Mouse (Mus musculus) retina, embryonic 14.5 days (tissue): Measurements from ENCODE around the gene Gm28710.

Source experiments
- DNase-seq: peaks from one replicate; pipeline ENCODE4 v3.0.0-alpha.2; 2015; ENCODE audit warnings: low spot score

The Gm28710 gene

GRCm38 (mm10) chr5:16791243-16791860 lies at the start of gene Gm28710:
TSS of gene Gm28710 (plus strand) at chr5:16791810.
- no peak for DNase-seq

GRCm38 (mm10) chr5:16777176-16777575 lies 14.4 kb upstream of the Gm28710 start:
- no peak for DNase-seq

- no peak for DNase-seq
Observed at GRCm38 (mm10) chr5:16778610-16779172, 12.9 kb upstream of the Gm28710 start.

GRCm38 (mm10) chr5:16785627-16786026 lies 6.0 kb upstream of the Gm28710 start:
- no peak for DNase-seq

- DNase-seq = no peak
Observed at GRCm38 (mm10) chr5:16794972-16795371, 3.4 kb downstream of the Gm28710 start.

DNA sequence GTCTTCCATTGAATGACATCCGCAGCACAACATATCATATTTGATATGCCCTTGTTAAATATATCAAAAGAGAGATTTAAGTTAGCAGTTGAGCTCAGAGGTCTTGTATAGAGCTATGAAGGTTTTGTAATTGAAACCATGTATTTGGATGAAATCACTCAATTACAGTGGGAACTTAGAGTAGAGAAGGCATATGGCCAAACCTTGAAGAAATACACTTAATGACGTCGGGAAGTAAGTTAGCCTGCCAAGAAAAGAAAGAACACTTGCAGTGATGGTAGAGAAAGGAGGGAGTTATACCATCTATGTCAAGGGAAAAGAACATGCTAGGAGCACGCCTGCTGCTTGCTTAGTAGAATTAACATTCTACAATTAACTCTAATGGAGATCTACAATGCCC lies 11.1 kb downstream of the Gm28710 start:
- DNase-seq = no peak

- no peak for DNase-seq
Observed at GRCm38 (mm10) chr5:16838991-16839390, 47.4 kb downstream of the Gm28710 start.

GRCm38 (mm10) chr5:16869309-16869915 lies 77.8 kb downstream of the Gm28710 start:
- DNase-seq = peak; percentile 77

DNA sequence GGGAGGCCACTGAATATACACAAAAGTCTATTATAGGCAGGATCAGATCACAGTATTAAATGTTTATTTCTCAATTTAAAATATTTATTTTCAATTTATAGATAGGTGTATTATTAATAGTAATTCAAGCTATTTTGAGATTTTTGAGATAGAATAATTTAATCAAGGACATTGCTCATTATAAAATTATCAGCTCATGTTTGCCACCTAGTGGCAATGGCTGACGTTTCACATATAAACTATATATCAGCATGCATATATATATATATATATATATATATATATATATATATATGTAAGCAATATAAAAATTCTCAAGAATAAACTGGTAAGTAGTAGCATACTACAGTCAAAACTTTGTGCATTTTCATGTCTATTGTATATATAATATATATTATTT lies 102.6 kb downstream of the Gm28710 start:
- DNase-seq = peak; percentile 41

DNA sequence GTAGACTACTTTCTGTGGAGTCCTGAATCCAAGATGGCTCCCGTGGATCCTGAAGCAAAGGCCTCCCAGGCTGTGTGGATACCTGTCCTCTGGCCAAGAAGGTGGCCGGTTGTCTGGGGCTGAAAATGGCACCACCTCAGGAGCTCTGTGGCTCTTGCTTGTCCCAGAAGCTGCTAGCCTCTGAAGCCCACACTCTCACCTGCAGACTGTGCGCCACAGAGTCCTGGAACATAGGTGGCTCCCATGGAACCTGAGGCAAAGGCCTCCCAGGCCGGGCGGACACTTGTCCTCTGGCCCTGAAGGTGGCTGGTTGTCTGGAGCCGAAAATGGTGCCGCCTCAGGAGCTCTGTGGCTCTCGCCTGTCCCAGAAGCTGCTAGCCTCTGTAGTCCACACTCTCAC lies 128.2 kb downstream of the Gm28710 start:
- DNase-seq = no peak

GRCm38 (mm10) chr5:16922473-16922872 lies 130.9 kb downstream of the Gm28710 start:
- DNase-seq = no peak
